Mouse (Mus musculus): Measurements from ENCODE around the gene Cpt1c. TPM values are rescaled to one million over a fixed set of nuclear protein-coding genes. Genes with fewer than 3 reads are reported as not detected.

The Cpt1c gene
- polyA plus RNA-seq, 1 experiment from 2014 or later: 22.4 TPM

GRCm38 (mm10) chr7:44938680-44939079 is 36.0 kb downstream of the Cpt1c start:
- no peaks in the 10 kb centered on the region for H3K27me3 ChIP-seq (ENCODE audit: insufficient read depth, low read length)
- WGBS: 91% methylated on average over 4 of the region's 4 CpGs
- ATAC-seq (ENCODE audit: low FRiP score, low TSS enrichment): no peak
- H3K4me3 ChIP-seq (ENCODE audit: low read length): no peak overlapping the region
- no peaks in the 10 kb centered on the region for H3K4me1 ChIP-seq (ENCODE audit: insufficient read depth, low read length)
- H3K4me2 ChIP-seq (replicated peaks; ENCODE audit: low read depth, low read length): no peak overlapping the region
- no peaks in the 10 kb centered on the region for H3K36me3 ChIP-seq (ENCODE audit: insufficient read depth, low read length)
- H3K9me3 ChIP-seq (ENCODE audit: low read length): peaks cover 5% of the 10 kb centered on the region
- H3K27ac ChIP-seq (ENCODE audit: low read length): no peak overlapping the region
- no peak overlapping the region for H3K9ac ChIP-seq (replicated peaks; ENCODE audit: low read length)

- WGBS: under 1% methylated on average over 83 of the region's 84 CpGs
Observed at GRCm38 (mm10) chr7:44929204-44930151, 45.2 kb downstream of the Cpt1c start, which contains the start of gene Ap2a1. Ap2a1 (minus strand) TSS chr7:44929496.

GRCm38 (mm10) chr7:44928570-44928969 is 46.1 kb downstream of the Cpt1c start:
- ATAC-seq (ENCODE audit: low FRiP score, low TSS enrichment): no peak
- no peaks in the 10 kb centered on the region for H3K27me3 ChIP-seq (ENCODE audit: insufficient read depth, low read length)
- peak overlapping the region; percentile 98 for H3K4me3 ChIP-seq (ENCODE audit: low read length)
- no peak overlapping the region; the same call in 1 of the 2 replicates for H3K27ac ChIP-seq (ENCODE audit: low read length)
- H3K4me1 ChIP-seq (ENCODE audit: insufficient read depth, low read length): peaks cover 15% of the 10 kb centered on the region
- H3K4me2 ChIP-seq (replicated peaks; ENCODE audit: low read depth, low read length): peak overlapping the region; percentile 68
- no peaks in the 10 kb centered on the region for H3K9me3 ChIP-seq (ENCODE audit: low read length)
- peaks cover 16% of the 10 kb centered on the region for H3K36me3 ChIP-seq (ENCODE audit: insufficient read depth, low read length)
- peak overlapping the region; percentile 95 for H3K9ac ChIP-seq (replicated peaks; ENCODE audit: low read length)
- WGBS: 0% methylated on average over 1 of the region's 1 CpGs

More at GRCm38 (mm10) chr7:44929204-44930151, 45.2 kb downstream of the Cpt1c start, which contains the start of gene Ap2a1:
- peak within 1 kb of the TSS; percentile 95 for H3K9ac ChIP-seq (replicated peaks; ENCODE audit: low read length)
- H3K36me3 ChIP-seq (ENCODE audit: insufficient read depth, low read length): peaks cover 8% of the 10 kb centered on the region
- H3K9me3 ChIP-seq (ENCODE audit: low read length): no peaks in the 10 kb centered on the region
- peak within 1 kb of the TSS; percentile 97 for H3K27ac ChIP-seq (ENCODE audit: low read length)
- peaks cover 15% of the 10 kb centered on the region for H3K4me1 ChIP-seq (ENCODE audit: insufficient read depth, low read length)
- peak; percentile 99 for ATAC-seq (ENCODE audit: low FRiP score, low TSS enrichment)
- peak within 1 kb of the TSS; percentile 80 for H3K4me2 ChIP-seq (replicated peaks; ENCODE audit: low read depth, low read length)
- no peaks in the 10 kb centered on the region for H3K27me3 ChIP-seq (ENCODE audit: insufficient read depth, low read length)
- H3K4me3 ChIP-seq (ENCODE audit: low read length): peak within 1 kb of the TSS; percentile 98

- 82% methylated on average over 3 of the region's 3 CpGs for WGBS
- H3K27ac ChIP-seq (ENCODE audit: low read length): no peak overlapping the region
- no peak overlapping the region for H3K4me2 ChIP-seq (replicated peaks; ENCODE audit: low read depth, low read length)
- peaks cover 15% of the 10 kb centered on the region for H3K4me1 ChIP-seq (ENCODE audit: insufficient read depth, low read length)
- H3K4me3 ChIP-seq (ENCODE audit: low read length): no peak overlapping the region
- peaks cover 31% of the 10 kb centered on the region for H3K36me3 ChIP-seq (ENCODE audit: insufficient read depth, low read length)
- H3K9me3 ChIP-seq (ENCODE audit: low read length): no peaks in the 10 kb centered on the region
- no peak for ATAC-seq (ENCODE audit: low FRiP score, low TSS enrichment)
- H3K27me3 ChIP-seq (ENCODE audit: insufficient read depth, low read length): no peaks in the 10 kb centered on the region
- H3K9ac ChIP-seq (replicated peaks; ENCODE audit: low read length): no peak overlapping the region
Observed at GRCm38 (mm10) chr7:44925468-44925867, 49.2 kb downstream of the Cpt1c start.

GRCm38 (mm10) chr7:44922530-44922929 is 52.1 kb downstream of the Cpt1c start:
- Histone ChIP-seq H3K27me3 (ENCODE audit: insufficient read depth, low read length) (no peaks in the 10 kb centered on the region), H3K9ac (replicated peaks; ENCODE audit: low read length) (no peak overlapping the region), H3K36me3 (ENCODE audit: insufficient read depth, low read length) (peaks cover 34% of the 10 kb centered on the region), H3K4me1 (ENCODE audit: insufficient read depth, low read length) (no peaks in the 10 kb centered on the region), H3K4me3 (ENCODE audit: low read length) (no peak overlapping the region), H3K4me2 (replicated peaks; ENCODE audit: low read depth, low read length) (no peak overlapping the region), H3K9me3 (ENCODE audit: low read length) (no peaks in the 10 kb centered on the region), H3K27ac (ENCODE audit: low read length) (no peak overlapping the region)
- no peak for ATAC-seq (ENCODE audit: low FRiP score, low TSS enrichment)

- H3K4me1 ChIP-seq (ENCODE audit: insufficient read depth, low read length): no peaks in the 10 kb centered on the region
- H3K36me3 ChIP-seq (ENCODE audit: insufficient read depth, low read length): peaks cover 36% of the 10 kb centered on the region
- H3K4me3 ChIP-seq (ENCODE audit: low read length): no peak overlapping the region
- no peaks in the 10 kb centered on the region for H3K27me3 ChIP-seq (ENCODE audit: insufficient read depth, low read length)
- no peak for ATAC-seq (ENCODE audit: low FRiP score, low TSS enrichment)
- no peak overlapping the region for H3K9ac ChIP-seq (replicated peaks; ENCODE audit: low read length)
- no peaks in the 10 kb centered on the region for H3K9me3 ChIP-seq (ENCODE audit: low read length)
- H3K27ac ChIP-seq (ENCODE audit: low read length): no peak overlapping the region
- WGBS: 91% methylated on average over 5 of the region's 5 CpGs
- no peak overlapping the region for H3K4me2 ChIP-seq (replicated peaks; ENCODE audit: low read depth, low read length)
Observed at GRCm38 (mm10) chr7:44919127-44919526, 55.5 kb downstream of the Cpt1c start.

- peaks cover 37% of the 10 kb centered on the region for H3K36me3 ChIP-seq (ENCODE audit: insufficient read depth, low read length)
- H3K27ac ChIP-seq (ENCODE audit: low read length): no peak overlapping the region
- no peaks in the 10 kb centered on the region for H3K9me3 ChIP-seq (ENCODE audit: low read length)
- no peak overlapping the region for H3K9ac ChIP-seq (replicated peaks; ENCODE audit: low read length)
- ATAC-seq (ENCODE audit: low FRiP score, low TSS enrichment): no peak
- no peaks in the 10 kb centered on the region for H3K4me1 ChIP-seq (ENCODE audit: insufficient read depth, low read length)
- 82% methylated on average over 3 of the region's 3 CpGs for WGBS
- H3K27me3 ChIP-seq (ENCODE audit: insufficient read depth, low read length): no peaks in the 10 kb centered on the region
- no peak overlapping the region for H3K4me3 ChIP-seq (ENCODE audit: low read length)
- no peak overlapping the region for H3K4me2 ChIP-seq (replicated peaks; ENCODE audit: low read depth, low read length)
Observed at GRCm38 (mm10) chr7:44918219-44918618, 56.4 kb downstream of the Cpt1c start.

- Histone ChIP-seq H3K4me1 (ENCODE audit: insufficient read depth, low read length) (no peaks in the 10 kb centered on the region), H3K27me3 (ENCODE audit: insufficient read depth, low read length) (no peaks in the 10 kb centered on the region), H3K36me3 (ENCODE audit: insufficient read depth, low read length) (peaks cover 36% of the 10 kb centered on the region), H3K4me2 (replicated peaks; ENCODE audit: low read depth, low read length) (no peak overlapping the region), H3K9me3 (ENCODE audit: low read length) (no peaks in the 10 kb centered on the region), H3K9ac (replicated peaks; ENCODE audit: low read length) (no peak overlapping the region), H3K4me3 (ENCODE audit: low read length) (no peak overlapping the region), H3K27ac (ENCODE audit: low read length) (no peak overlapping the region)
- 88% methylated on average over 4 of the region's 4 CpGs for WGBS
- peak; percentile 34; the same call in 1 of the 2 replicates for ATAC-seq (ENCODE audit: low FRiP score, low TSS enrichment)
Observed at GRCm38 (mm10) chr7:44916881-44917280, 57.8 kb downstream of the Cpt1c start.

- peaks cover 33% of the 10 kb centered on the region for H3K36me3 ChIP-seq (ENCODE audit: insufficient read depth, low read length)
- no peaks in the 10 kb centered on the region for H3K9me3 ChIP-seq (ENCODE audit: low read length)
- no peak overlapping the region for H3K4me3 ChIP-seq (ENCODE audit: low read length)
- H3K9ac ChIP-seq (replicated peaks; ENCODE audit: low read length): no peak overlapping the region
- no peak overlapping the region for H3K4me2 ChIP-seq (replicated peaks; ENCODE audit: low read depth, low read length)
- 84% methylated on average over 6 of the region's 6 CpGs for WGBS
- no peaks in the 10 kb centered on the region for H3K27me3 ChIP-seq (ENCODE audit: insufficient read depth, low read length)
- no peak for ATAC-seq (ENCODE audit: low FRiP score, low TSS enrichment)
- no peak overlapping the region for H3K27ac ChIP-seq (ENCODE audit: low read length)
- H3K4me1 ChIP-seq (ENCODE audit: insufficient read depth, low read length): no peaks in the 10 kb centered on the region
Observed at GRCm38 (mm10) chr7:44916191-44916590, 58.5 kb downstream of the Cpt1c start.

- Histone ChIP-seq H3K9ac (replicated peaks; ENCODE audit: low read length) (no peak overlapping the region), H3K4me2 (replicated peaks; ENCODE audit: low read depth, low read length) (no peak overlapping the region), H3K4me3 (ENCODE audit: low read length) (no peak overlapping the region), H3K27ac (ENCODE audit: low read length) (no peak overlapping the region), H3K36me3 (ENCODE audit: insufficient read depth, low read length) (peaks cover 34% of the 10 kb centered on the region), H3K27me3 (ENCODE audit: insufficient read depth, low read length) (no peaks in the 10 kb centered on the region), H3K9me3 (ENCODE audit: low read length) (no peaks in the 10 kb centered on the region), H3K4me1 (ENCODE audit: insufficient read depth, low read length) (no peaks in the 10 kb centered on the region)
- no peak for ATAC-seq (ENCODE audit: low FRiP score, low TSS enrichment)
- 88% methylated on average over 9 of the region's 9 CpGs for WGBS
Observed at GRCm38 (mm10) chr7:44915314-44915713, 59.3 kb downstream of the Cpt1c start.
